Mouse (Mus musculus): Measurements from ENCODE around the gene Olfr1065. TPM values are rescaled to one million over a fixed set of nuclear protein-coding genes. Genes with fewer than 3 reads are reported as not detected.
A peak's percentile ranks its signal among the peaks of the same experiment; 100 is the strongest.
"Not testable (repeated sequence)": the region's sequence is repeated elsewhere in the genome, so short reads cannot be mapped to it uniquely, and the experiment has no call there.

Olfr1065 gene
- polyA plus RNA-seq (2012; ENCODE audit: insufficient read depth, insufficient read length, low replicate concordance, missing spikeins): not detected in 2 replicates

DNA sequence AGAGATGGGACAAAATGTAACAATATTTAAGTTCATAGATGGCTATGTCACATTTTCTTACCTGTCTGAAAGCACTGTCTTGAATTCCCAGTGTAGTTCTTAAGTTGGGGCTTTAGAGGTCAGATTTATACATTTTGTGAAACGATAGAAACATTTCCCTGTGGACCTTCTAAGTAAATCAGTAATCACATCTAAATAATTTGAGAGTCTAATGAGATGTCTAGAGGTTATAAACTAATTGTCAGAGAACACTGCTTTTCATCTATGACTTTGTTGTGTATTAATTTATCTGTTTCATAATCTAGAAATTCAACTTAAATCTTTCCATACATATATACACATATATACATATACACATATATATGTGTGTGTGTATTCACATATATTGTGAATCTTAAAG, at the start of gene Olfr1065:
Gene Olfr1065 (minus strand): TSS at position 101 of the 400 bp plus-strand sequence.
- WGBS: 60% methylated on average over 1 of the region's 1 CpGs
- not testable (repeated sequence) for H3K4me3 ChIP-seq (ENCODE audit: insufficient read depth, low read depth, low read length); H3K27ac ChIP-seq (ENCODE audit: insufficient read depth, low read depth, low read length); H3K4me1 ChIP-seq (ENCODE audit: control insufficient read depth, insufficient read depth, low read length)

DNA sequence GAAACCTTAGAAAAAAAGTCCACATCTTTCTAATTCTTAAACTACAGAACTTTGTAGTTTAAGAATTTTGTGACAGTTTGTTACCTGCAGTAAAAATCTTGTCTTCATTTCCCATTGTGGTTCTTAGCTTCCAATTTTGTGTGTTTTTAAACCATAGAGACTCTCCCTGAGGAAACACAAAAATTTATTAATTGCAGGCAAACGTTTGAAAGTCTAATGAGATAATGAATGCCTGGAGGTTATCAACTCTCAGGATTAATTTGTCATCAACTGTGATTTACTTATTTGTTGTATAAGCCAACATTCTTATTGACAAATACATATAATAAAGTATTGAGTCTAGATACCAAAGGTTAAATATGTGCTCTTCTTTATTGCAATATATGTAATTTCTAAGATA, 36.9 kb upstream of the Olfr1065 start, which contains the start of gene Olfr228:
Gene Olfr228 (minus strand): TSS at position 101 of the 400 bp plus-strand sequence.
- H3K4me3 ChIP-seq (ENCODE audit: insufficient read depth, low read depth, low read length): no peak within 1 kb of the TSS
- WGBS: 38% methylated on average over 1 of the region's 1 CpGs
- no peaks in the 10 kb centered on the region for H3K4me1 ChIP-seq (ENCODE audit: control insufficient read depth, insufficient read depth, low read length)
- no peak within 1 kb of the TSS for H3K27ac ChIP-seq (ENCODE audit: insufficient read depth, low read depth, low read length)
- TF ChIP-seq POLR2A (IDR thresholded peaks at IDR 0.05; ENCODE audit: insufficient read depth, low read depth, low read length) (no peak), CTCF (IDR thresholded peaks at IDR 0.05; ENCODE audit: insufficient read depth, low read depth, low read length) (no peak)

DNA sequence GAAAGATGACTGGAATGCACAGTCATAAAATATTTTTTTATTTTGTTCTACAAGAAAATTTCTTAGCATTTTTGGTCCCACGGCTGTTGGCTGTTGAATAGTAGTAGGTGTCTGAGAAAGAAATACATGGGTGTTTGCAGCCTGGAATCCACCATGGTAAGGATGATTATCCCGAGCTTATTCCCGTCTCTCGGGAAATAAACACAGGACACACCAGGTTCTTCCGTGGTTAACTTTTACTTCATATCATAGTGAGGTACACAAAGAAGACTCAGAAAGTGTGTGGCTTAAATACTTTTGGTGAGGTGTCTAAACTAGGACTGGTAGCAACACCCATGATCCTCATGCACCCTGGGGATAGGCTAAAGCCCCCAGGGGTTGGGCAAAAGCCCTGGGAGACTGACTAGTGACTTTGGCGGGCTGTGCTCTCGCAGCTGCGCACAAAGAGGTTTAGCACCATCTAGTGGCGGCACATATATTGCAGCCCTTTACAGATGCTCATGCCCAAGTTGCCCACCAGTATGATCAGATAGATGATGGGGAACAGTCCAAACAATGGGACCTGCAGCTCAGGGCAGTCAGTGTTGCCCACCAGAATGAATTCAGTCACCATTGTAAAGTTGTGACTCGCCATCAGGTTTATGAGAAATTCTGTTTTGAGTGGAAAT, 14.2 kb upstream of the Olfr1065 start:
- TF ChIP-seq POLR2A (IDR thresholded peaks at IDR 0.05; ENCODE audit: insufficient read depth, low read depth, low read length) (no peak), CTCF (IDR thresholded peaks at IDR 0.05; ENCODE audit: insufficient read depth, low read depth, low read length) (peak; percentile 38; the same call in 1 of the 2 replicates)
- WGBS: 29% methylated on average over 10 of the region's 10 CpGs

DNA sequence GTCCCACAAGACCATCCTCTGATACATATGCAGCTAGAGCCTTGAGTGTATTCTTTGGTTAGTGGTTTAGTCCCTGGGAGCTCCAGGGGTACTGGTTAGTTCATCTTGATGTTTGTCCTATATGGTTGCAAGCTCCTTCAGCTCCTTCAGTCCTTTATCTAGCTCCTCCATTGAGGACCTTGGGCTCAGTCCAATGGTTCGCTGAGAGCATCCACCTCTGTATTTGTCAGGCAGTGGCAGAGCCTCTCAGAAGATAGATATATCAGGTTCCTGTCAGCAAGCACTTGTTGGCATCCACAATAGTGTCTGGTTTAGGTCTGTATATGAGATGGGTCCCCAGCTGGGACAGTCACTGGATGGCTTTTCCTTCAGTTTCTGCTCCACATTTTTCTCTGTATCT, 10.0 kb upstream of the Olfr1065 start:
- no peak for TF ChIP-seq POLR2A (IDR thresholded peaks at IDR 0.05; ENCODE audit: insufficient read depth, low read depth, low read length)
- TF ChIP-seq CTCF (IDR thresholded peaks at IDR 0.05; ENCODE audit: insufficient read depth, low read depth, low read length): no peak
- Histone ChIP-seq H3K4me1 (ENCODE audit: control insufficient read depth, insufficient read depth, low read length) (no peaks in the 10 kb centered on the region), H3K4me3 (ENCODE audit: insufficient read depth, low read depth, low read length) (no peak overlapping the region), H3K27ac (ENCODE audit: insufficient read depth, low read depth, low read length) (no peak overlapping the region)
- 67% methylated on average over 1 of the region's 1 CpGs for WGBS

More for the DNA sequence above, 14.2 kb upstream of the Olfr1065 start:
- Histone ChIP-seq H3K4me3 (ENCODE audit: insufficient read depth, low read depth, low read length) (no peak overlapping the region), H3K4me1 (ENCODE audit: control insufficient read depth, insufficient read depth, low read length) (no peaks in the 10 kb centered on the region), H3K27ac (ENCODE audit: insufficient read depth, low read depth, low read length) (no peak overlapping the region)

DNA sequence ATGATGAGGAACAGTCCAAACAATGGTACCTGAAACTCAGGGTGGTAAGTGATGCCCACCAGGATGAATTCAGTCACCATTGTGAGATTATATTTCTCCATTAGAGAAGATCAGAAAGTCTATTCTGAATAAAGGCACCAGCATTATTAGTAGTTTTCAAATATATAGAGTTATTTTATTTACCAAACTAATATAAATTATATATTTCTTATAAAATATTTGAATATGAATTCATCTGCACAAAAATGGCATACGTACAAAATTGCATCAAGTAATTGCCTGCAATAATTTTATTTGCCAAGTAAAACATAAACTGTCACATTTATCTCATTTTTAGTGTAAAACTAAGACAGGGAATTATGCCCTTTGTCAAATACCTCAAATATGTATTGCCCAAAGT, 5.8 kb upstream of the Olfr1065 start, which contains the start of gene Olfr1066:
Gene Olfr1066 (minus strand): TSS at position 101 of the 400 bp plus-strand sequence.
- no peaks in the 10 kb centered on the region for H3K4me1 ChIP-seq (ENCODE audit: control insufficient read depth, insufficient read depth, low read length)
- WGBS: 89% methylated on average over 1 of the region's 1 CpGs

DNA sequence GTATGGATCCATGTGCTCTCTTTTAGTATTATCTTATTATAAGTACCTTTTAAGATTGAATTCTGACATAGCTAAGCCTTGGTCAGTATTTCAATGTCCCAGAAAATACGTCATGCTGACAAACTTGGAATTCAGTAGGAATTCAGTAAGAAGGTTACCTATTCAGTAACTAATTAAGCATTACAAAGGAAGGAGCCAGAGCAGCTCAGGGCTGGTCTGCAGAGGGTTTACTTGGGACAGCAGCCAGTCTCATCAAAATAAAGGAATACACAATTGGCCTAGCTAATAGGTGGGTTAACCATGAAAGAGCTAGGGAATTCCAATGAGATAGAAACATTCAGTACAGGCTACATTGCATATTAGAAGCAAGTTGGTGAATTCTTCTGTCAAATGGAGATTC, 8.3 kb downstream of the Olfr1065 start:
- not testable (repeated sequence) for H3K4me1 ChIP-seq (ENCODE audit: control insufficient read depth, insufficient read depth, low read length); H3K27ac ChIP-seq (ENCODE audit: insufficient read depth, low read depth, low read length); H3K4me3 ChIP-seq (ENCODE audit: insufficient read depth, low read depth, low read length)
- WGBS: 36% methylated on average over 1 of the region's 1 CpGs

More for the DNA sequence above, 5.8 kb upstream of the Olfr1065 start, which contains the start of gene Olfr1066:
- TF ChIP-seq CTCF (IDR thresholded peaks at IDR 0.05; ENCODE audit: insufficient read depth, low read depth, low read length) (no peak), POLR2A (IDR thresholded peaks at IDR 0.05; ENCODE audit: insufficient read depth, low read depth, low read length) (no peak)
- Histone ChIP-seq H3K4me3 (ENCODE audit: insufficient read depth, low read depth, low read length) (no peak within 1 kb of the TSS), H3K27ac (ENCODE audit: insufficient read depth, low read depth, low read length) (no peak within 1 kb of the TSS)

DNA sequence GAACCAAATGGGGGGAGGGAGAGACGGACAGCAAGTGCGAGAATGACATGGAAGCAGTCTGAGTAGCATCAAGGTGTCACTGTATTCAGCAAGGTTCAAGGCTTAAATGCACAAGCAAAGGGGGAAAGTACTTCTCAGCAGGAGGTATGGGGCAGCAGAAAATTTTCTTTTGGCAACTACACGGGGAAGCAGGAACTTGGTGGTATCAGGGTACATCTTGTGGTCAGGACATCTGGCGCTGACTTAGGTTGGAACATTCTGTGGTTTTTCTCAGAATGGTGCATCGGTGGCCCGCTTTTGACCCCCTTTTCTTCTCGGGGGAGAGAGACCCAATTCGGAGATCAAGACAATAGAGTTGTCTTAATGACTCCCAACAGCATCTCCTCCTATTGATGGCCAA, 21.9 kb downstream of the Olfr1065 start:
- not testable (repeated sequence) for H3K4me1 ChIP-seq (ENCODE audit: control insufficient read depth, insufficient read depth, low read length); H3K4me3 ChIP-seq (ENCODE audit: insufficient read depth, low read depth, low read length); H3K27ac ChIP-seq (ENCODE audit: insufficient read depth, low read depth, low read length)
- WGBS: 88% methylated on average over 8 of the region's 8 CpGs

DNA sequence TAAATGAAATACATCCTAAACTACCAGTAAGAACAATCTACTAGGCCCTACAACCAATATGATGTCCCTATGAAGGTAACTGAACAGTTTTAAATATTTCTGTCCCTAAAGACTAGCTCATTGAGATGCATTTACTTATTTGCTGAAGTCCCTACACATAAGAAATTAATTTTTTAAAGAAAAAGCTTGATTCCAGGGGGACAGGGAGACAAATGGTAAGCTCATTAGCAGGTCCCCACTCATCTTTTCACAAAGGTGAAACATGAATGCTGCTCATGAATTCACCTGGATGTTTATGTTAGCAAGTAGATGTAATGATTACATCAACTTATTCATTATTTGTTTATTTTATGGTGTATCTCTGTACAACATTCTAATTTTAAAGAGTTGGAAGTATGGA, 23.7 kb downstream of the Olfr1065 start, which contains the start of gene Olfr1062:
Gene Olfr1062 (minus strand): TSS at position 101 of the 400 bp plus-strand sequence.
- not testable (repeated sequence) for H3K27ac ChIP-seq (ENCODE audit: insufficient read depth, low read depth, low read length); H3K4me1 ChIP-seq (ENCODE audit: control insufficient read depth, insufficient read depth, low read length); H3K4me3 ChIP-seq (ENCODE audit: insufficient read depth, low read depth, low read length)

DNA sequence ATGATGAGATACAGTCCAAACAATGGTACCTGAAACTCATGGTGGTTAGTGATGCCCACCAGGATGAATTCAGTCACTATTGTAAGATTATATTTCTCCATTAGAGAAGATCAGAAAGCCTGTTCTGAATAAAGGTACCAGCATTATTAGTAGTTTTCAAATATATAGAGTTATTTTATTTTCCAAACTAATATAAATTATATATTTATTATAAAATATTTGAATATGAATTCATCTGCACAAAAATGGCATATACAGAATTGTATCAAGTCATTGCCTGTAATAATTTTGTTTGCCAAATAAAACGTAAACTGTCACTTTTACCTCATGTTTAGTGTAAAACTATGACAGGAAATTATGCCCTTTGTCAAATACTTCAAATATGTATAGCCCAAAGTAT, 36.4 kb downstream of the Olfr1065 start, which contains the start of gene Olfr1061:
Gene Olfr1061 (minus strand): TSS at position 101 of the 400 bp plus-strand sequence.
- no peaks in the 10 kb centered on the region for H3K4me1 ChIP-seq (ENCODE audit: control insufficient read depth, insufficient read depth, low read length)
- WGBS: 78% methylated on average over 1 of the region's 1 CpGs
- H3K27ac ChIP-seq (ENCODE audit: insufficient read depth, low read depth, low read length): no peak within 1 kb of the TSS
- no peak for TF ChIP-seq CTCF (IDR thresholded peaks at IDR 0.05; ENCODE audit: insufficient read depth, low read depth, low read length)
- TF ChIP-seq POLR2A (IDR thresholded peaks at IDR 0.05; ENCODE audit: insufficient read depth, low read depth, low read length): no peak
- H3K4me3 ChIP-seq (ENCODE audit: insufficient read depth, low read depth, low read length): no peak within 1 kb of the TSS

DNA sequence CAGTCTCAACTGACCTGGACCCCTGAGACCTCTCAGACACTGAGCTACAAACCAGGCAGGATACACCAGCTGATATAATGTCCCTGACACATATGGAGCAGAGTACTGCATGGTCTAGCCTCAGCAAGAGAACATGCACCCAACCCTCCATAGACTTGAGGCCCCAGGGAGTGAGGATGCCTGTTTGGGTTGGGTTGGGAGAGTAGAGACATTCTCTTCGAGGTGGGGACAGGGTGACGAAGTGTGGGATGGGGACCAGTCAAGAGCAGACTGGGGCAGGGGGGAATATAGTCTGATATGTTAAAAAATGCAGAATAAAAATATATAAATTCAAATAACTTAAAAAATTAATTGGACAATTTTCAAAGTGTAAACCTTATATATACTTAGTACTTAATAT, 55.3 kb downstream of the Olfr1065 start:
- Histone ChIP-seq H3K27ac (ENCODE audit: insufficient read depth, low read depth, low read length) (no peak overlapping the region), H3K4me1 (ENCODE audit: control insufficient read depth, insufficient read depth, low read length) (no peaks in the 10 kb centered on the region), H3K4me3 (ENCODE audit: insufficient read depth, low read depth, low read length) (no peak overlapping the region)
- 90% methylated on average over 2 of the region's 2 CpGs for WGBS
- no peak for TF ChIP-seq POLR2A (IDR thresholded peaks at IDR 0.05; ENCODE audit: insufficient read depth, low read depth, low read length)
- no peak for TF ChIP-seq CTCF (IDR thresholded peaks at IDR 0.05; ENCODE audit: insufficient read depth, low read depth, low read length)

Other genes starting within 250 kb of the Olfr1065 start
- gene Olfr1045, start 247.6 kb downstream of the Olfr1065 start, polyA plus RNA-seq (2012; ENCODE audit: insufficient read depth, insufficient read length, low replicate concordance, missing spikeins): not detected in 2 replicates
- gene Olfr1046, start 231.3 kb downstream of the Olfr1065 start, polyA plus RNA-seq (2012; ENCODE audit: insufficient read depth, insufficient read length, low replicate concordance, missing spikeins): not detected in 2 replicates
- gene Olfr1047, start 219.2 kb downstream of the Olfr1065 start, polyA plus RNA-seq (2012; ENCODE audit: insufficient read depth, insufficient read length, low replicate concordance, missing spikeins): not detected in 2 replicates
- gene Olfr1048, start 210.3 kb downstream of the Olfr1065 start, polyA plus RNA-seq (2012; ENCODE audit: insufficient read depth, insufficient read length, low replicate concordance, missing spikeins): not detected in 2 replicates
- gene Olfr1049, start 192.3 kb downstream of the Olfr1065 start, polyA plus RNA-seq (2012; ENCODE audit: insufficient read depth, insufficient read length, low replicate concordance, missing spikeins): not detected in 2 replicates
- gene Olfr1051, start 171.5 kb downstream of the Olfr1065 start, polyA plus RNA-seq (2012; ENCODE audit: insufficient read depth, insufficient read length, low replicate concordance, missing spikeins): not detected in 2 replicates
- gene Olfr1052, start 158.1 kb downstream of the Olfr1065 start, polyA plus RNA-seq (2012; ENCODE audit: insufficient read depth, insufficient read length, low replicate concordance, missing spikeins): not detected in 2 replicates
- not detected in 2 replicates for gene Olfr1053, start 135.3 kb downstream of the Olfr1065 start, polyA plus RNA-seq (2012; ENCODE audit: insufficient read depth, insufficient read length, low replicate concordance, missing spikeins)
- gene Olfr1054, start 115.2 kb downstream of the Olfr1065 start, polyA plus RNA-seq (2012; ENCODE audit: insufficient read depth, insufficient read length, low replicate concordance, missing spikeins): not detected in 2 replicates
- gene Olfr1055, start 100.3 kb downstream of the Olfr1065 start, polyA plus RNA-seq (2012; ENCODE audit: insufficient read depth, insufficient read length, low replicate concordance, missing spikeins): not detected in 2 replicates
- gene Olfr1056, start 88.1 kb downstream of the Olfr1065 start, polyA plus RNA-seq (2012; ENCODE audit: insufficient read depth, insufficient read length, low replicate concordance, missing spikeins): not detected in 2 replicates
- not detected in 2 replicates for gene Olfr1057, start 72.2 kb downstream of the Olfr1065 start, polyA plus RNA-seq (2012; ENCODE audit: insufficient read depth, insufficient read length, low replicate concordance, missing spikeins)
- gene Olfr1058, start 62.0 kb downstream of the Olfr1065 start, polyA plus RNA-seq (2012; ENCODE audit: insufficient read depth, insufficient read length, low replicate concordance, missing spikeins): not detected in 2 replicates
- not detected in 2 replicates for gene Olfr1061, start 36.5 kb downstream of the Olfr1065 start, polyA plus RNA-seq (2012; ENCODE audit: insufficient read depth, insufficient read length, low replicate concordance, missing spikeins)
- gene Olfr1062, start 23.8 kb downstream of the Olfr1065 start, polyA plus RNA-seq (2012; ENCODE audit: insufficient read depth, insufficient read length, low replicate concordance, missing spikeins): not detected in 2 replicates
- not detected in 2 replicates for gene Olfr1066, start 5.7 kb upstream of the Olfr1065 start, polyA plus RNA-seq (2012; ENCODE audit: insufficient read depth, insufficient read length, low replicate concordance, missing spikeins)
- not detected in 2 replicates for gene Olfr228, start 36.8 kb upstream of the Olfr1065 start, polyA plus RNA-seq (2012; ENCODE audit: insufficient read depth, insufficient read length, low replicate concordance, missing spikeins)
- gene Olfr1076, start 57.9 kb upstream of the Olfr1065 start, polyA plus RNA-seq (2012; ENCODE audit: insufficient read depth, insufficient read length, low replicate concordance, missing spikeins): not detected in 2 replicates
- gene Olfr1079, start 91.9 kb upstream of the Olfr1065 start, polyA plus RNA-seq (2012; ENCODE audit: insufficient read depth, insufficient read length, low replicate concordance, missing spikeins): not detected in 2 replicates
- not detected in 2 replicates for gene Olfr1080, start 107.6 kb upstream of the Olfr1065 start, polyA plus RNA-seq (2012; ENCODE audit: insufficient read depth, insufficient read length, low replicate concordance, missing spikeins)
- not detected in 2 replicates for gene Olfr1082, start 148.4 kb upstream of the Olfr1065 start, polyA plus RNA-seq (2012; ENCODE audit: insufficient read depth, insufficient read length, low replicate concordance, missing spikeins)
- not detected in 2 replicates for gene Olfr1084, start 189.1 kb upstream of the Olfr1065 start, polyA plus RNA-seq (2012; ENCODE audit: insufficient read depth, insufficient read length, low replicate concordance, missing spikeins)
- gene Olfr1085, start 211.4 kb upstream of the Olfr1065 start, polyA plus RNA-seq (2012; ENCODE audit: insufficient read depth, insufficient read length, low replicate concordance, missing spikeins): not detected in 2 replicates
- not detected in 2 replicates for gene Olfr1086, start 229.5 kb upstream of the Olfr1065 start, polyA plus RNA-seq (2012; ENCODE audit: insufficient read depth, insufficient read length, low replicate concordance, missing spikeins)
- gene Olfr1087, start 247.8 kb upstream of the Olfr1065 start, polyA plus RNA-seq (2012; ENCODE audit: insufficient read depth, insufficient read length, low replicate concordance, missing spikeins): not detected in 2 replicates

Data from olfactory bulb, adult 2 months (tissue).